Mouse (Mus musculus) midbrain, embryonic 15.5 days (tissue): ENCODE measurements around the gene Olfr714. TPM values are rescaled to one million over a fixed set of nuclear protein-coding genes. Genes with fewer than 3 reads are reported as not detected.
"Not testable (repeated sequence)": the region's sequence is repeated elsewhere in the genome, so short reads cannot be mapped to it uniquely, and the experiment has no call there.

Experiments
- ATAC-seq: fragments of 200-750 bp; cut with Nextera tagmentation; replicated peaks from 2 replicates; pipeline ENCODE4 v1.8.0; 2017; ENCODE audit warnings: moderate TSS enrichment
- H3K27ac ChIP-seq: fragments of 300-500 bp; sonication (generic); 2 replicates; pipeline ENCODE4 v1.5.1; 2015; ENCODE audit warnings: mild to moderate bottlenecking, inconsistent platforms
- H3K27me3 ChIP-seq: fragments of 300-500 bp; sonication (generic); replicated peaks from 2 replicates; pipeline ENCODE4 v1.6.1; 2015; ENCODE audit warnings: inconsistent platforms
- H3K36me3 ChIP-seq: fragments of 300-500 bp; sonication (generic); replicated peaks from 2 replicates; pipeline ENCODE4 v1.6.1; 2015; ENCODE audit warnings: inconsistent platforms
- H3K4me1 ChIP-seq: fragments of 300-500 bp; sonication (generic); 2 replicates; pipeline ENCODE4 v1.6.1; 2015; ENCODE audit warnings: inconsistent platforms
- H3K4me2 ChIP-seq: fragments of 300-500 bp; sonication (generic); 2 replicates; pipeline ENCODE4 v1.6.1; 2015; ENCODE audit warnings: inconsistent platforms, mild to moderate bottlenecking, moderate library complexity
- H3K4me3 ChIP-seq: fragments of 300-500 bp; sonication (generic); 2 replicates; pipeline ENCODE4 v1.5.1; 2015; ENCODE audit warnings: mild to moderate bottlenecking, inconsistent platforms
- H3K9ac ChIP-seq: fragments of 300-500 bp; sonication (generic); 2 replicates; pipeline ENCODE4 v1.6.1; 2015; ENCODE audit warnings: mild to moderate bottlenecking, inconsistent platforms
- H3K9me3 ChIP-seq: fragments of 300-500 bp; sonication (generic); 2 replicates; pipeline ENCODE4 v1.6.1; 2016; ENCODE audit warnings: inconsistent platforms
- WGBS: fragments of 180-500 bp; shearing (Covaris S2); methylation state at CpG from one replicate; pipeline ENCODE4 v1.1.7; 2015; ENCODE audit warnings: mixed read lengths; 5-methylcytosine and 5-hydroxymethylcytosine counted together
- polyA plus RNA-seq: library from polyadenylated mRNA; unstranded; fragments of >200 nt; fragmentation: Nextera tagmentation; extraction: Ambion mirVana; gene quantifications from 2 replicates; pipeline ENCODE4 v1.2.1, GENCODE M21; 2015

The Olfr714 gene
- polyA plus RNA-seq, result not detected in 2 replicates

DNA sequence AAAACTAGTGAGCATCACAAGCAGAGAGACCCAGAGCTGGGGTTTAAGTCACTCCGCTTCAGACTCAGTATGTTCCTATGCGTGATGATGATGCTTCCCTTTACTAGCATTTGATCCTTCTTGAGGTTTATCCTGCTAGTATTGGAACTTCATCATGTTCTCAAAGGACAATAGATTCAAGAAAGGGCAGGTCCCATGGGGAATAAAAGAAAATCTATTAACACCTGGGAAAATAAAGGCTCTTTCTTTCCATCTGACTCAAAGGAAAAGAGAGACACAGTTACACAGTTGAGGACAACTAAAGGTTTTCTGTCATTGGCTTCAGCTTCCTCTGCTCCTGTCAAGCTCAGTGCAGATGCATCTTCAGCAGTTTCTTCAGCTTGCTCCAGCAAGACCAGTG lies at the start of gene Olfr714:
TSS of gene Olfr714 (plus strand) at position 301 of the 400 bp plus-strand sequence.
- no peaks in the 10 kb centered on the region for H3K4me1 ChIP-seq
- no peak within 1 kb of the TSS for H3K4me2 ChIP-seq
- H3K9me3 ChIP-seq, result no peaks in the 10 kb centered on the region
- no peak within 1 kb of the TSS for H3K4me3 ChIP-seq
- H3K36me3 ChIP-seq, result no peaks in the 10 kb centered on the region
- no peak for ATAC-seq
- no peak within 1 kb of the TSS for H3K27ac ChIP-seq
- no peak within 1 kb of the TSS for H3K9ac ChIP-seq
- 90% methylated on average over 2 of the region's 2 CpGs for WGBS
- no peaks in the 10 kb centered on the region for H3K27me3 ChIP-seq

DNA sequence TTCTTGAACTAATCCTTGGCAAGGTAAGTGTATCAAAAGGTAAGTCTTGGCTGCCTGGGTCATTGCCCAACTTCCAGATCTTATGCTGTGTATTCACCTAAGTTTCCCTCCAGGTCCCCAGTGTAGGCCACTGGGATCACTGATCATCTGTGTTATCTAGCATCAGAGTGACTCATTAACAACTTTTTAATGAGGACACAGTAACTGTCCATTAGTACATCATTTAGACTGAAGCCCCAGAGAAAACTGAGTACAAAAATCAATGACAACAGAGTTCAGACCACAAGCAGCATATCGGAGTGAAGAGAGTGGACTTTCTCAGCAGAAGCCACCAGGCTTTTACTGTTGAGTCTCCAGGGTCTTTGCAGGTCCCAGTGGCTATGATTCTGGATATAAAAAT lies 39.9 kb upstream of the Olfr714 start, which contains the start of gene Olfr713:
TSS of gene Olfr713 (plus strand) at position 301 of the 400 bp plus-strand sequence.
- whole genome bisulfite sequencing, result 92% methylated on average over 1 of the region's 1 CpGs
- no peaks in the 10 kb centered on the region for H3K9me3 ChIP-seq
- no peaks in the 10 kb centered on the region for H3K27me3 ChIP-seq
- no peak for ATAC-seq
- no peaks in the 10 kb centered on the region for H3K4me1 ChIP-seq
- no peak within 1 kb of the TSS for H3K4me3 ChIP-seq
- no peak within 1 kb of the TSS for H3K9ac ChIP-seq
- H3K36me3 ChIP-seq, result no peaks in the 10 kb centered on the region
- H3K4me2 ChIP-seq, result no peak within 1 kb of the TSS
- no peak within 1 kb of the TSS for H3K27ac ChIP-seq

DNA sequence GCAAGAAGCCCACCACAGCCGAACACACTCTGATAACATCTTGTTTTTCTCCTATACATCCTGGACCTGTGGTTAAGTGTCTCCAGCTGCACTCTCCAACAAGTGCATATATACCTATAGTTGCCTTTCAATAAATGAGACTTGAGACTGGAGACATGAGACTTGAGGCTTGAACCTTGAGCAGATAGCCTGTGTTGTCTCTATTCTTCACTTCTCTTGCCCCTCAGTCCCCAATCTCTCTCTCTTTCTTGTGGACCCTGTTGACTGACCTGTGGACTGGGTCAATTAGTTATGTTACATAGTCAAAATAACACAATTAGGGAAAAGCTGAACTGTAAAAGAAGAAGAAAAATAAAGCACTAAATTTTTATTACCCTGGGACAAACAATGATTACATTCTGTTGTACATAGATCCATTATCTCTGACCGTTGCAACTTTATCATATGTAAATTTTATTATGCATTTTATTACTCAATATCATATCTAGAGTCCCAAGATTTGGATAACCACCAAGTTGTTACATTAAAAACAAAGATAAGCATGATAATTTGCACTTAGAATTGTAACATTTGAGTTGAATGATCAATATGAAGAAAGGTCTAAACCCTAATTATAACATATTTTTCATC lies 30.7 kb upstream of the Olfr714 start:
- H3K9me3 ChIP-seq, result no peaks in the 10 kb centered on the region
- no peak for ATAC-seq
- 80% methylated on average over 2 of the region's 2 CpGs for WGBS

DNA sequence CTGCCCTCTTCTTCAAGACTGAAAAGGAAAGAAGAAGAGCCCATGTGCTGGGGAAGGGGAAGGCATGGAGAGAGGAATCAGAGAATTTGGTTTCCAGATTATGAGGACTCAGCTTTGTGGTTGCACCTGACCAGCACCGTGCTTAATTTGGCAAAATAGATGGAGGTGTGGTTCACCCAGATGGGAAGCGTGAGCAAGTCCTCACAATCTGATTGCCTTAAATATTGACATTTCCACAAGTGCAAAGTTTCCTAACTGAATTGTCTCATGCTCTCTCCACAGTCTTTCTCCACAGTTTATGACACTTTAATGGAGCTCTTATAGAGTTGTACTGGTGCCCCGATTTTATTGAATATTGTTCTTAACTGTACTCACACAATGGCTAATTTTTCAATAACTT lies 27.6 kb upstream of the Olfr714 start:
- H3K27ac ChIP-seq, result no peak overlapping the region
- WGBS, result 87% methylated on average over 3 of the region's 3 CpGs
- no peaks in the 10 kb centered on the region for H3K9me3 ChIP-seq
- H3K4me1 ChIP-seq, result no peaks in the 10 kb centered on the region
- no peak overlapping the region for H3K9ac ChIP-seq
- no peak for ATAC-seq
- H3K4me3 ChIP-seq, result no peak overlapping the region
- H3K36me3 ChIP-seq, result no peaks in the 10 kb centered on the region
- no peaks in the 10 kb centered on the region for H3K27me3 ChIP-seq
- no peak overlapping the region for H3K4me2 ChIP-seq

More for the DNA sequence above, 30.7 kb upstream of the Olfr714 start:
- Histone ChIP-seq H3K4me3 (no peak overlapping the region), H3K9ac (no peak overlapping the region), H3K27ac (no peak overlapping the region), H3K36me3 (no peaks in the 10 kb centered on the region), H3K4me2 (no peak overlapping the region), H3K4me1 (no peaks in the 10 kb centered on the region), H3K27me3 (no peaks in the 10 kb centered on the region)

DNA sequence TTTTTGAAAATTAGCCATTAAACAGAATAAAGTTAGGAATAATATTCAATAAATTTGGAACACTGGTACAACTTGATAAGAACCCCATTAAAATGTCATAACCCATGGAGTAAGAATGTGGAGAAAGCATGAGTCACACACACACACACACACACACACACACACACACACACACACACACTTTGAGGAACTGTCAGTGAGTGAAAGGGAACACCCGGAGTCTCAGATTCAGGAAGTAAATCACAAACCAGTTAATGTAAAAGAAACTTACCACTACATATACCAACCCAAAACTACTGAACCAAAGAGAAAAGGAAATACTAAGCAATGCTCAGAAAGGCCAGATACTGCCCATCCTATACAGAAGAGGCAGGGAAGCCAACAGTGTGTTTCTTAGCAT lies 26.4 kb upstream of the Olfr714 start:
- Histone ChIP-seq H3K9ac (no peak overlapping the region), H3K36me3 (no peaks in the 10 kb centered on the region), H3K4me1 (no peaks in the 10 kb centered on the region), H3K4me2 (no peak overlapping the region), H3K9me3 (no peaks in the 10 kb centered on the region), H3K27ac (no peak overlapping the region), H3K4me3 (no peak overlapping the region), H3K27me3 (no peaks in the 10 kb centered on the region)
- 95% methylated on average over 1 of the region's 1 CpGs for WGBS
- ATAC-seq, result no peak

DNA sequence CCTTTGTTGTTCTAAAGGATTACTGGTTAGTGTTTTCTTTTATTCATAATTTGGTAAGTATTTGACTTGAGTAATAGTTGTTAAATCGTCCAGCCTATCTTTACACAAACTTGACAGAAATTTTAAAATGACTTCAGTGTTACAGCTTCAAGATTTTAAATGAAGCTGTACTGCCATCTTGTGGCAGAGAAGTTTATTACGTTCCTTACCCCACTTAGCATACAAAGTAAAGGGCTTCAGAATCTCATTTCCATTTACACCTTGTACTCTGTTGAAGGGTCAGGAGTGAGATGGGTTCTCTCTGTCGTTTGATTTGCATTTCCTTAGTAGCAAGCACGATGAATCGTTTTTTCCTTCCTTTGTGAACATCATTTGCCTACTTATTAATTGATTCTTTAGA lies 24.9 kb upstream of the Olfr714 start:
- no peak; the same call in 1 of the 2 replicates for ATAC-seq
- 3% methylated on average over 5 of the region's 5 CpGs for WGBS
- no peak overlapping the region for H3K4me2 ChIP-seq
- no peak overlapping the region for H3K9ac ChIP-seq
- no peaks in the 10 kb centered on the region for H3K9me3 ChIP-seq
- H3K27me3 ChIP-seq, result no peaks in the 10 kb centered on the region
- no peak overlapping the region for H3K27ac ChIP-seq
- H3K36me3 ChIP-seq, result no peaks in the 10 kb centered on the region
- H3K4me3 ChIP-seq, result no peak overlapping the region
- no peaks in the 10 kb centered on the region for H3K4me1 ChIP-seq

DNA sequence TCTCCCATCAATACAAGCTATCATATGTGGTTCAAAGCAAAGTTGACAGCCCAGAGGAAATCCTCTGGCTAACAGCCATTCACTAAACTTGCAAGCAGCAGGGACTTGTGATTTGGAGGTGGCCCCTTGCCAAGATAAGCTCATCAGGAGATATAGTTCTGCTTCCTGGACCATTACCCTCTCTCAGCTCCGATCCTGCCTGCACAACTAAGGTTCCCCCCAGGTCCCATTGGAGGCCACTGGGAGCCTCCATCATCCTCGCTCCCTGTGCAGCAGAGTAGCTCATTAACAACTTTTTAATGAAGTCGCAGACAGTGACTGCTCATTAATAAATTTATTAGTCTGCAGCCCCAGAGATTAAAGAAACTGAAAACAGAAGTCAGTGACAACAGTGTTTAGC lies 23.2 kb upstream of the Olfr714 start:
- Histone ChIP-seq H3K9me3 (no peaks in the 10 kb centered on the region), H3K27ac (no peak overlapping the region)
- WGBS, result 42% methylated on average over 3 of the region's 3 CpGs

DNA sequence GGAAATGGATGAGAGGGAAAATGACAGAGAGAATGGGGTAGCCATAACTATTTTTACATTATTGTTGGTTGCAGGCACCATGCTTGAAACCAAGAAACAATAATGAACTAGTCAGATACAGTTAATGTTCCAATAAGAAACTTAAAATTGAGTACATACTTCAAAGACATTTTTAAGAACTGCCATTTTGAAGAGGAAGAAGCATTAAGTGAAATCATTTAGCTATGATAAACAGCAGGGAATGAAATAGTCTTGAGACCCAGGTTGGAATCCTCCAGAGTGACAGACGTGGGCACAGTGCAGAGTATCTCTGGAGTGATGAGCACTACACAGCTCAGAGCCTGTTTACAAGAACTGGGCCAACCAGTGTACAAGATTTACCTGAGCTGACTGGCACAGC lies 22.1 kb downstream of the Olfr714 start, which contains the start of gene Olfr17:
TSS of gene Olfr17 (plus strand) at position 301 of the 400 bp plus-strand sequence.
- no peak for ATAC-seq
- Histone ChIP-seq H3K36me3 (no peaks in the 10 kb centered on the region), H3K27me3 (no peaks in the 10 kb centered on the region), H3K9ac (no peak within 1 kb of the TSS), H3K4me1 (no peaks in the 10 kb centered on the region), H3K4me2 (no peak within 1 kb of the TSS), H3K9me3 (no peaks in the 10 kb centered on the region), H3K4me3 (no peak within 1 kb of the TSS), H3K27ac (no peak within 1 kb of the TSS)
- WGBS, result 45% methylated on average over 1 of the region's 1 CpGs

More for the DNA sequence above, 23.2 kb upstream of the Olfr714 start:
- Histone ChIP-seq H3K4me3 (no peak overlapping the region), H3K9ac (no peak overlapping the region), H3K4me2 (no peak overlapping the region), H3K36me3 (no peaks in the 10 kb centered on the region), H3K4me1 (no peaks in the 10 kb centered on the region), H3K27me3 (no peaks in the 10 kb centered on the region)
- ATAC-seq, result no peak

DNA sequence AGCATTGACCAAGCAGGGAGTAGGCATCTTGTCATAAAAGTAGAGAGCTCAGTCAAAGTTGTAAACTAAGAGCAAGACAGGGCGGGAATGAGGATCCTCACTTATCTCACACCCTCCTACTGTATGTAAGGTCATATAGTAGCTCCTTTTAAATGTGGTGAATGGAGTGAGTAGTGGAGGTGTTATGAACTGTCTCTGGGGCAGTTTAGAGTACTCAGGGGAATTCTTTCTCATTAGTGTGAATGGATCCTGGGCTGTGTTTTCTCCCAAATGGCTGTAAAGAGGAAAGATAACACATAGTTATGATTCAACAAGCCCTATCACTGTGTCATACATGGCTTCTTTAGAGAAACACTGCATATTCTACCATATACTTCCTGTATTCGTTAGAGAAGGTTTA lies 39.5 kb downstream of the Olfr714 start, which contains the start of gene Olfr715b:
TSS of gene Olfr715b (minus strand) at position 101 of the 400 bp plus-strand sequence.
- not testable (repeated sequence) for H3K9ac ChIP-seq, H3K4me2 ChIP-seq, H3K36me3 ChIP-seq, H3K27ac ChIP-seq, H3K4me1 ChIP-seq, H3K27me3 ChIP-seq, H3K9me3 ChIP-seq, H3K4me3 ChIP-seq, ATAC-seq
- 89% methylated on average over 2 of the region's 2 CpGs for WGBS

Other genes starting within 250 kb of the Olfr714 start
- not detected in 2 replicates for gene Olfr702, start 237.1 kb upstream of the Olfr714 start, polyA plus RNA-seq
- not detected in 2 replicates for gene Olfr703, start 227.6 kb upstream of the Olfr714 start, polyA plus RNA-seq
- not detected in 2 replicates for gene Olfr704, start 207.8 kb upstream of the Olfr714 start, polyA plus RNA-seq
- gene Olfr705, start 194.1 kb upstream of the Olfr714 start, polyA plus RNA-seq, result not detected in 2 replicates
- not detected in 2 replicates for gene Olfr706, start 182.8 kb upstream of the Olfr714 start, polyA plus RNA-seq
- not detected in 2 replicates for gene Olfr707, start 169.7 kb upstream of the Olfr714 start, polyA plus RNA-seq
- gene Olfr1532-ps1, start 163.0 kb upstream of the Olfr714 start, polyA plus RNA-seq, result not detected in 2 replicates
- not detected in 2 replicates for gene Olfr709-ps1, start 138.8 kb upstream of the Olfr714 start, polyA plus RNA-seq
- gene Olfr710, start 122.7 kb upstream of the Olfr714 start, polyA plus RNA-seq, result not detected in 2 replicates
- not detected in 2 replicates for gene Olfr6, start 107.0 kb upstream of the Olfr714 start, polyA plus RNA-seq
- gene Olfr711, start 95.5 kb upstream of the Olfr714 start, polyA plus RNA-seq, result not detected in 2 replicates
- not detected in 2 replicates for gene Olfr2, start 64.9 kb upstream of the Olfr714 start, polyA plus RNA-seq
- not detected in 2 replicates for gene Olfr713, start 39.8 kb upstream of the Olfr714 start, polyA plus RNA-seq
- not detected in 2 replicates for gene Olfr17, start 22.2 kb downstream of the Olfr714 start, polyA plus RNA-seq
- gene Olfr715b, start 39.4 kb downstream of the Olfr714 start, polyA plus RNA-seq, result not detected in 2 replicates
- gene Olfr715, start 60.1 kb downstream of the Olfr714 start, polyA plus RNA-seq, result not detected in 2 replicates
- not detected in 2 replicates for gene Olfr716, start 67.3 kb downstream of the Olfr714 start, polyA plus RNA-seq
- gene Nlrp14, start 96.0 kb downstream of the Olfr714 start, polyA plus RNA-seq, result not detected in 2 replicates
- not detected in 2 replicates for gene Rbmxl2, start 138.5 kb downstream of the Olfr714 start, polyA plus RNA-seq